In the genomic region with DNA sequence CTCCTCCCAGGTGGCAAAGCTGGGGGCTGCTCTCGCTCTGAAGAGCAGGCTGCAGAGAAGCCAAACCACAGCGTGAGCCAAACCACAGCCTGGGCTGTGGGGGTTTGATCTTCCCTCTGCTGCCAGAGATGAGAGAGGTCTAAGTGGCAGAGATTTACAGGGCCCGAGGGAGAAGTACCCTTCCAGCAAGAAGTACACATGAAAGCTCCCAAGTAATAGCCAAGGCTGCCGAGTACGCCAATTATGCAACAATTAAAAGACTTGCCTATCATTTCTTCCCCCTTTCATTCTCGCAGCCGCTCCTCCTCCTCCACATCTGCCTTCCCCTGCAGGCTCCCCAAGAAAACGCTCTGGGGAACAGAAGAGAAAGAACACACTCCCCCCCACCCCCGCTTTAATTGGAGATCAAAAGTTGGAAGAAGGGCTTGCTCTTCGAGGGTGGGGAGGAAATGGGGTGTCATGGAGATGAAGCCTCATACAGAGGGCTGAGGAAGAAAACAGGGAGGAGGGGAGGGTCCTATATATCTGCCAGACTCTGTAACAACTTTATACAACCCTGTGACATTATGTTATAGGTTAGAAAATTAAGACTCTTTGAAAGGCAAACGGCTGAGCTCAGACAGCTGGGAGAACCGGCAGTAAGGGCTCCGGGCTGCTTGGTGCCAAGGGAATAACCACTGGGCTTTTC, we compare ENCODE assay signal across 9 mouse cellular contexts. TPM values are rescaled to one million over a fixed set of nuclear protein-coding genes. Genes with fewer than 3 reads are reported as not detected.
DNase-seq lines count a peak whose midpoint lies in the region; ATAC-seq and TF ChIP-seq lines count a peak whose summit lies in the region.
"Had no signal": no experiment of that assay in that cellular context is flagged by ENCODE, and none has a peak within 500 bp of the region (broad histone marks: within the 10 kb centered on the region; RNA-seq: fewer than 3 reads in every experiment).

No protein-coding gene starts in this region.

- peak overlapping the region; percentile 19; the same call in 1 of the 2 replicates for H3K4me2 ChIP-seq in lung, embryonic 14.5 days
- H3K4me2 ChIP-seq in embryonic facial prominence, embryonic 15.5 days (replicated peaks): no peak overlapping the region
- H3K4me2 ChIP-seq in neural tube, embryonic 12.5 days (replicated peaks): peak overlapping the region; percentile 21
- H3K4me2 ChIP-seq in liver, embryonic 11.5 days: no peak overlapping the region
- H3K4me2 ChIP-seq: liver, embryonic 15.5 days had no signal

- no peak overlapping the region for H3K4me3 ChIP-seq in lung, embryonic 14.5 days (ENCODE audit: low read depth, low read length)
- H3K4me3 ChIP-seq in embryonic facial prominence, embryonic 15.5 days (replicated peaks): no peak overlapping the region
- no peak overlapping the region for H3K4me3 ChIP-seq in neural tube, embryonic 12.5 days
- H3K4me3 ChIP-seq in liver, embryonic 11.5 days (ENCODE audit: low read depth, low read length): no peak overlapping the region
- H3K4me3 ChIP-seq: liver, embryonic 15.5 days had no signal

- TF ChIP-seq CTCF in lung, embryonic 14.5 days (IDR thresholded peaks at IDR 0.05; ENCODE audit: low read depth): no peak

- 15% methylated on average over 13 of the region's 13 CpGs for WGBS in lung, embryonic 14.5 days
- 8% methylated on average over 13 of the region's 13 CpGs for WGBS in embryonic facial prominence, embryonic 15.5 days
- WGBS in neural tube, embryonic 12.5 days: 12% methylated on average over 13 of the region's 13 CpGs
- 37% methylated on average over 13 of the region's 13 CpGs for WGBS in liver, embryonic 11.5 days

- H3K27ac ChIP-seq in lung, embryonic 14.5 days (ENCODE audit: low read depth): no peak overlapping the region
- 0 out of 2 replicates have a peak overlapping the region, but pooled peaks have one; percentile 12 for H3K27ac ChIP-seq in embryonic facial prominence, embryonic 15.5 days (replicated peaks)
- H3K27ac ChIP-seq in neural tube, embryonic 12.5 days: no peak overlapping the region
- no peak overlapping the region for H3K27ac ChIP-seq in liver, embryonic 11.5 days (ENCODE audit: low read depth, low read length)
- H3K27ac ChIP-seq: liver, embryonic 15.5 days had no signal

- H3K4me1 ChIP-seq in lung, embryonic 14.5 days (ENCODE audit: insufficient read depth): peaks cover 47% of the 10 kb centered on the region
- H3K4me1 ChIP-seq in embryonic facial prominence, embryonic 15.5 days: peaks cover 59% of the 10 kb centered on the region
- peaks cover 36% of the 10 kb centered on the region for H3K4me1 ChIP-seq in neural tube, embryonic 12.5 days
- 0 out of 2 replicates have a peak, but pooled peaks cover 2% of the 10 kb centered on the region for H3K4me1 ChIP-seq in liver, embryonic 11.5 days (replicated peaks; ENCODE audit: control insufficient read depth, insufficient read depth, low read length)
- H3K4me1 ChIP-seq: liver, embryonic 15.5 days had no signal

- no peak overlapping the region for H3K9ac ChIP-seq in lung, embryonic 14.5 days
- H3K9ac ChIP-seq in embryonic facial prominence, embryonic 15.5 days: no peak overlapping the region
- H3K9ac ChIP-seq in neural tube, embryonic 12.5 days: no peak overlapping the region
- no peak overlapping the region for H3K9ac ChIP-seq in liver, embryonic 11.5 days (ENCODE audit: low read depth, low read length)
- H3K9ac ChIP-seq: liver, embryonic 15.5 days had no signal

- H3K36me3 ChIP-seq in lung, embryonic 14.5 days (ENCODE audit: insufficient read depth): no peaks in the 10 kb centered on the region
- H3K36me3 ChIP-seq in embryonic facial prominence, embryonic 15.5 days: no peaks in the 10 kb centered on the region
- no peaks in the 10 kb centered on the region for H3K36me3 ChIP-seq in neural tube, embryonic 12.5 days
- H3K36me3 ChIP-seq in liver, embryonic 11.5 days (ENCODE audit: control insufficient read depth, insufficient read depth, low read length): no peaks in the 10 kb centered on the region
- H3K36me3 ChIP-seq: liver, embryonic 15.5 days had no signal

- H3K27me3 ChIP-seq in lung, embryonic 14.5 days (ENCODE audit: insufficient read depth, low read length): no peaks in the 10 kb centered on the region
- H3K27me3 ChIP-seq in embryonic facial prominence, embryonic 15.5 days: no peaks in the 10 kb centered on the region
- H3K27me3 ChIP-seq in neural tube, embryonic 12.5 days (replicated peaks): no peaks in the 10 kb centered on the region
- H3K27me3 ChIP-seq in liver, embryonic 11.5 days (replicated peaks; ENCODE audit: control insufficient read depth, insufficient read depth, low read length): no peaks in the 10 kb centered on the region; the same call in 1 of the 2 replicates

- H3K9me3 ChIP-seq in lung, embryonic 14.5 days (ENCODE audit: low read depth, low read length): no peaks in the 10 kb centered on the region
- no peaks in the 10 kb centered on the region for H3K9me3 ChIP-seq in embryonic facial prominence, embryonic 15.5 days (replicated peaks)
- H3K9me3 ChIP-seq in neural tube, embryonic 12.5 days: no peaks in the 10 kb centered on the region
- no peaks in the 10 kb centered on the region; the same call in 1 of the 2 replicates for H3K9me3 ChIP-seq in liver, embryonic 11.5 days (ENCODE audit: control insufficient read depth, low read length)
- H3K9me3 ChIP-seq: liver, embryonic 15.5 days had no signal

- ATAC-seq in lung, embryonic 14.5 days (ENCODE audit: insufficient read depth): no peak
- ATAC-seq in embryonic facial prominence, embryonic 15.5 days (ENCODE audit: insufficient number of reproducible peaks, low FRiP score, low TSS enrichment, low read depth): peak; percentile 52; the same call in 1 of the 2 replicates
- peak; percentile 19; the same call in 1 of the 2 replicates for ATAC-seq in neural tube, embryonic 12.5 days (ENCODE audit: low FRiP score, low read depth)
- ATAC-seq in liver, embryonic 11.5 days (replicated peaks; ENCODE audit: low FRiP score): no peak

- DNase-seq in adrenal gland, adult 8-10 months: peak; percentile 4
- DNase-seq in adrenal gland, postnatal 4 days (ENCODE audit: low spot score in 2 of 2): no peak
- DNase-seq in lung, embryonic 14.5 days: peak; percentile 48
- DNase-seq in lung, postnatal 36 days: no peak
- no peak for DNase-seq in cerebellum, adult 9-10 months
- no peak for DNase-seq in liver, embryonic 11.5 days (ENCODE audit: low spot score)

RNA-seq across cellular contexts. Expression of gene Ube2t, which starts 56.9 kb away (rescaled TPM):
- 1 to 10 TPM in 2 of 4 experiments, under 1 TPM in 2; 0.70 to 1.7 (median 1.1) TPM for total RNA-seq in adrenal gland, adult 8-10 months (2022)
- total RNA-seq in adrenal gland, postnatal 4 days (2021): 10 to 100 TPM; 11.1 to 12.1 TPM
- 32.6 and 36.4 TPM in 2 replicates for polyA plus RNA-seq in lung, embryonic 14.5 days (2014; fragmentation: Nextera tagmentation; extraction: Ambion mirVana)
- 27.0 and 30.3 TPM in 2 replicates for polyA plus RNA-seq in embryonic facial prominence, embryonic 15.5 days (2015; fragmentation: Nextera tagmentation; extraction: Ambion mirVana)
- polyA plus RNA-seq in neural tube, embryonic 12.5 days (2016; fragmentation: Nextera tagmentation; extraction: Ambion mirVana): 27.7 and 30.3 TPM in 2 replicates
- 55.7 and 60.0 TPM in 2 replicates for polyA plus RNA-seq in liver, embryonic 11.5 days (2014; fragmentation: Nextera tagmentation; extraction: Ambion mirVana)

Comparison
In these comparisons a context has a peak if more than half of its experiments do, and no peak if none do; other contexts are left out.
1. DNase-seq: peak in adrenal gland, adult 8-10 months (single experiment) and lung, embryonic 14.5 days (single experiment); none in adrenal gland, postnatal 4 days (0 of 2), lung, postnatal 36 days (single experiment), cerebellum, adult 9-10 months (single experiment) and liver, embryonic 11.5 days (single experiment).
2. ATAC-seq: peak in embryonic facial prominence, embryonic 15.5 days (single experiment) and neural tube, embryonic 12.5 days (single experiment); none in lung, embryonic 14.5 days (single experiment) and liver, embryonic 11.5 days (single experiment).
3. H3K4me2 ChIP-seq: peak in lung, embryonic 14.5 days (single experiment) and neural tube, embryonic 12.5 days (single experiment); none in embryonic facial prominence, embryonic 15.5 days (single experiment) and liver, embryonic 11.5 days (single experiment).